Mouse (Mus musculus) limb, embryonic 11.5 days (tissue): Measurements from ENCODE around the gene Spout1. TPM values are rescaled to one million over a fixed set of nuclear protein-coding genes. Genes with fewer than 3 reads are reported as not detected.
"Not testable (repeated sequence)": the region's sequence is repeated elsewhere in the genome, so short reads cannot be mapped to it uniquely, and the experiment has no call there.

Source experiments
- ATAC-seq: fragments of 200-750 bp; cut with Nextera tagmentation; 2 replicates; pipeline ENCODE4 v1.8.0; 2017; ENCODE audit warnings: low read depth; ENCODE audit not compliant: insufficient number of reproducible peaks, low FRiP score, low TSS enrichment
- DNase-seq: peaks from one replicate; pipeline ENCODE4 v3.0.0-alpha.2; 2015; ENCODE audit warnings: low spot score
- H3K27ac ChIP-seq: fragments of 300-500 bp; sonication (generic); replicated peaks from 2 replicates; pipeline ENCODE4 v1.5.1; 2014; ENCODE audit warnings: low read depth, mild to moderate bottlenecking, low read length
- H3K27me3 ChIP-seq: fragments of 300-500 bp; sonication (generic); 2 replicates; pipeline ENCODE4 v1.6.1; 2014; ENCODE audit warnings: mild to moderate bottlenecking, low read length, mixed read lengths; ENCODE audit not compliant: control insufficient read depth, insufficient read depth
- H3K36me3 ChIP-seq: fragments of 300-500 bp; sonication (generic); 2 replicates; pipeline ENCODE4 v1.6.1; 2014; ENCODE audit warnings: mild to moderate bottlenecking, low read length, moderate library complexity, mixed read lengths; ENCODE audit not compliant: control insufficient read depth, insufficient read depth
- H3K4me1 ChIP-seq: fragments of 300-500 bp; sonication (generic); 2 replicates; pipeline ENCODE4 v1.6.1; 2014; ENCODE audit warnings: low read length, mixed read lengths; ENCODE audit not compliant: control insufficient read depth, insufficient read depth
- H3K4me2 ChIP-seq: fragments of 300-500 bp; sonication (generic); 2 replicates; pipeline ENCODE4 v1.6.1; 2014; ENCODE audit warnings: low read depth, mild to moderate bottlenecking, moderate library complexity; ENCODE audit not compliant: severe bottlenecking
- H3K4me3 ChIP-seq: fragments of 300-500 bp; sonication (generic); 2 replicates; pipeline ENCODE4 v1.5.1; 2014; ENCODE audit warnings: low read depth, low read length
- H3K9ac ChIP-seq: fragments of 300-500 bp; sonication (generic); 2 replicates; pipeline ENCODE4 v1.6.1; 2014; ENCODE audit warnings: mild to moderate bottlenecking, low read length
- H3K9me3 ChIP-seq: fragments of 300-500 bp; sonication (generic); 2 replicates; pipeline ENCODE4 v1.6.1; 2016; ENCODE audit warnings: low read length; ENCODE audit not compliant: control insufficient read depth
- WGBS: fragments of 180-500 bp; shearing (Covaris S2); extraction: QIAGEN DNeasy Blood & Tissue Kit; methylation state at CpG from one replicate; pipeline ENCODE4 v1.1.7; 2014; 5-methylcytosine and 5-hydroxymethylcytosine counted together
- polyA plus RNA-seq: library from polyadenylated mRNA; unstranded; fragments of >200 nt; fragmentation: Nextera tagmentation; extraction: Ambion mirVana; gene quantifications from 2 replicates; pipeline ENCODE4 v1.2.1, GENCODE M21; 2014

The Spout1 gene
- polyA plus RNA-seq, 1 experiment from 2014 or later, result 91.6 TPM

DNA sequence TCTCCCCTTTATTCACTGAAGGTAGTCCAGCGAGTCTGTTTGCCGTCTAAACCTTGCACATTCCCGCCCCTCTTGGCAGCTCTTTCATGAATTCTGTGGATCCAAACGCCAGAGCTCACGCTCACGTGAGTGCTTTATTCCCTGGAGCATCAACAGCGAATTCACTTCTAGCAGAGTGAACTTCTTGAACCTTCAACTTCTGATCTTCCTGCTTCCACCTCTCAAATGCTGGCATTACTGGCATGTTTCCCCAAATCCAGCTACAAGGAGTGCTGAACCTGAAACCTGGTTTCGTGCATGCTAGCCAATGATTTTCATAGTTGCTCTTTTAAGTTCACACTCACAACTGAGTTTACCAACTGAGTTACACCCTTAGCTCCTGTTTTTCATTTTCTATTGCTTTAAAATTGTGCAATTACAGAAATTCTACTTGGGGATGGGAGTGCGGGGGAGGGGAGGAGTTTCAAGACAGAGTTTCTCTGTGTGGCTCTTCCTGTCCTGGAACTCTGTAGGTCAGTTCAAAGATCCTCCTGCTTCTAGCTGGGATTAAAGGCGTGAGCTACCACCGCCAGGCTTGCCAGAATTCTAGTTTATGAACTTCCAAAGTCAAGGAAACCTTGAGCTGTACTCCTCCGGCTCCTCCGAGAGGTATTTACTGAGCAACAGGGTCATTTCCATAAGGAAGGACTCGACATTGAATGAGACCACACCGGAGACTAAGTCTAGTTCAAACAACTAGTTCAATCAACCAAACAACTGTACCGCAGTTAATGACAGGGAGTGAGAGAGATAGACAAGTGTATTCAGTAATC, 45.3 kb downstream of the Spout1 start:
- no peak for DNase-seq
- Histone ChIP-seq H3K4me2 (peak overlapping the region; percentile 92), H3K27me3 (no peaks in the 10 kb centered on the region), H3K9ac (peak overlapping the region; percentile 17; the same call in 1 of the 2 replicates), H3K4me1 (peaks cover 10% of the 10 kb centered on the region), H3K27ac (peak overlapping the region; percentile 26; the same call in 1 of the 2 replicates), H3K4me3 (peak overlapping the region; percentile 80), H3K36me3 (peaks cover 5% of the 10 kb centered on the region; the same call in 1 of the 2 replicates), H3K9me3 (no peaks in the 10 kb centered on the region)
- WGBS, result 31% methylated on average over 16 of the region's 16 CpGs
- ATAC-seq, result no peak

DNA sequence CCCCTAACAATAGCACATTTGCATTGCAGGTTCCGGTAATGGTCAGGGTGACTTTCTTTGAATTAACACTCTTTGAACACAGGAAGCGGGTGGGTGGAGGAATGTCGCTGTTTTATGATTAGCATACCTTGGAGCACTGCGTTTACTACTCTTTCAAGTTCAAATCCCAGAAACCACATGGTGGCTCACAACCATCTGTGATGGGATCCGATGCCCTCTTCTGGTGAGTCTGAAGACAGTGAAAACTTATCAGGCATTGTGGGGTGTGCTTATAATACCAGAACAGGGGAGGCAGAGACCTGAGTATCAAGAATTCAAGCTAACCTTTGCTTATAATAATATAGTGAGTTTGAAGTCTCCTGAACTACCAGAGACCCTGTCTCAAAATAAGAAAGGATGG, 47.0 kb downstream of the Spout1 start:
- H3K9me3 ChIP-seq, H3K36me3 ChIP-seq, H3K4me2 ChIP-seq, DNase-seq, H3K27ac ChIP-seq, H3K9ac ChIP-seq, H3K4me3 ChIP-seq, ATAC-seq, H3K27me3 ChIP-seq: not testable (repeated sequence)
- 54% methylated on average over 5 of the region's 5 CpGs for WGBS
- H3K4me1 ChIP-seq, result peaks cover 10% of the 10 kb centered on the region

- Histone ChIP-seq H3K27me3 (no peaks in the 10 kb centered on the region), H3K4me1 (peaks cover 10% of the 10 kb centered on the region), H3K9ac (no peak overlapping the region), H3K9me3 (no peaks in the 10 kb centered on the region), H3K4me2 (no peak overlapping the region), H3K36me3 (no peaks in the 10 kb centered on the region), H3K27ac (no peak overlapping the region), H3K4me3 (no peak overlapping the region)
- 89% methylated on average over 4 of the region's 4 CpGs for WGBS
- ATAC-seq, result no peak
- DNase-seq, result no peak
Observed at GRCm38 (mm10) chr2:30130156-30130555, 48.1 kb downstream of the Spout1 start.

DNA sequence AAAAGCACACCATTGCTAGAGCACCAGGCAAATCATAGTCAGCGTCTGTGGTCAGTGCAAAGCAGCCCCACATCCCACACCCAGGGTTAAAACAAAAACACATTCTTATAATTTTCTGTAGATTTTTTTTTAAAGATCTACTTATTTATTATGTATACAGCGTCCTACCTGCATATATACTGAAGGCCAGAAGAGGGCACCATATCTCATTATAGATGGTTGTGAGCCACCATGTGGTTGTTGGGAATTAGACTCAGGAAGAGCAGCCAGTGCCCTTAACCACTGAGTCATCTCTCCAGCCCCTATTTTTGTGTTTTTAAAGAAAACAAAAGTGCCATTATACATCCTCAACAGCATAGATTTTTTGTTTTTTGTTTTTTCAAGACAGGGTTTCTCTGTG, 49.5 kb downstream of the Spout1 start:
- no peaks in the 10 kb centered on the region for H3K27me3 ChIP-seq
- DNase-seq (no peak), ATAC-seq (no peak)
- H3K4me3 ChIP-seq, result no peak overlapping the region
- H3K36me3 ChIP-seq, result no peaks in the 10 kb centered on the region
- no peaks in the 10 kb centered on the region for H3K9me3 ChIP-seq
- H3K4me2 ChIP-seq, result no peak overlapping the region
- H3K4me1 ChIP-seq, result 0 out of 2 replicates have a peak, but pooled peaks cover 5% of the 10 kb centered on the region
- H3K27ac ChIP-seq, result no peak overlapping the region
- WGBS, result 38% methylated on average over 2 of the region's 2 CpGs
- no peak overlapping the region for H3K9ac ChIP-seq

DNA sequence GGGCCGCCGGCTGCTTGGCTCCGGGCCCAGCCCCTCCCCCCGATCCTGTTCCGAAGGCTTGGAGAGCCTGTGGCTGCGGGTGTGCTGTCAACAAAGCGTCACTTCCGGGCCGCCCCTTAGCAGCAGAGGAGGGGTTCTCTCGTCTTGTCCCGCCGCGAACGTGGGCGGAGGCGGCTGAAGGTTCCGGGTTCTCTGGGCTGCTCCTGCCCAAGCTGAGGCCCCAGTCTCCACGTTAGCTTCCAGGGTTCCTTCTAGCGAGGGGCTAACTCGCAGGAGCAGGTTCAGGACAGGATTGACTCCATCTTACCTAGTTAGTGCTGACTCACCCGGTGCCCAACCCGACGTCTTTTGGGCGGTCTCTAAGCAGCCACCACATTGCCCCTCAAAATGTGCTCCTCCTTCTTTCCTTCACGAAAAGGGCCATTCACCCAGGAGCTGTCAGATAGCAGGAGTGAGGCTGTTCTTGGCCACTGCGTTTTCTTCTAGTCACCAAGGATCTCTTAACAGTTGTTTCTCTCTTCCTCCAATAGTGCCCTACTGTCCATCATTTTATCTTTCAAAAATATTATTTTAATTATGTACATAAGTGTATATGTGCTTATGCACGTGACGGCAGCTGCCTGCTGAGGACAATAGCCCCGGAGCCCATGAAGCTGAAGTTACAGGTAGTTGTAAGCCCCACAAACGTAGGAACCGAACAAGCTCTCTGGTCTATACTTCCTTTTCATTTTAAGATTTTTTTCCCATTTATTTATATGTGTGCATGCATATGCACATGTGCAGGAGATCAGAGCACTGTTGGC, 53.6 kb downstream of the Spout1 start, which contains the start of gene Zer1:
Gene Zer1, minus strand, starts transcription at position 114 of the 803 bp plus-strand sequence.
- 12% methylated on average over 31 of the region's 31 CpGs for WGBS
- ATAC-seq, result peak; percentile 94
- H3K4me2 ChIP-seq, result peak within 1 kb of the TSS; percentile 86

DNA sequence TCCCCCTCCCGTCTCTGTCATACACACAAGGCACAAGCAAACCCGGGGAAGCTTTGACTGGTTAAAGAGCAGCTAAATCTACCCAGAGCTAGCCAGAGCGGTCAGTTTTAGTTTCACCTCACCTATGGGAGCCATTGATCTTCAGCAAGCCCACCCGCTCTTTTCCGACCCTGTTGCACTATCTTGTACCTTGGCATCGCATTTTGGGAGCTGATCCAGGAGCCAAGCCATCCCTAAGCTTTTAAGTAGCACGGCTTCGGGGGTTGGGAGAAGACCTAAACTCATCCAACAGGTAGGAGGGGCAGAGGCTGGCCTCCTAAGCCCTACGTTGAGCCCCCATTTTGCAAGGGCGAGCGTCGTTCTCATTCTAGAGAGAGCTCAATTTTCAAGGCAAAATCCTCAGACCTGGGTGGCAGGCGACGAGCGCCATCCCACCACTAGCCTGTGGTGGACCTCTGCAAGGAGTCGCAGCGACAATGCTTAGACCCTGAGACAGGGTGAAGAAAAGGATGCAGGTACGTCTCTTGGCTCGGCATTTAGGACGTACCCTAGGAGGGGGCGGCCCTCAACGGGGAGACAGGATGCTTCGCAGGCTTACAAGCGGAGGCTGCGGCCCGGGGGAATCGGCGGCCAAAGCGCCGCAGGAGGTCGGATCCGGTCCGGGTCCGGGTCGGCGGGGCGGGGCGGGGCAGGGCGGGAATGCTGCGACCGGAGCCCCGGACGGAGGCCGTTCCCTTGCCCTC, 54.4 kb downstream of the Spout1 start:
- 1% methylated on average over 34 of the region's 44 CpGs for WGBS
- Histone ChIP-seq H3K4me3 (peak overlapping the region; percentile 60), H3K9ac (peak overlapping the region; percentile 64), H3K27ac (0 out of 2 replicates have a peak overlapping the region, but pooled peaks have one; percentile 18), H3K9me3 (no peaks in the 10 kb centered on the region), H3K27me3 (no peaks in the 10 kb centered on the region), H3K36me3 (no peaks in the 10 kb centered on the region), H3K4me1 (peaks cover 6% of the 10 kb centered on the region), H3K4me2 (peak overlapping the region; percentile 86)
- DNase-seq (no peak), ATAC-seq (0 out of 2 replicates have a peak, but pooled peaks have one; percentile 55)

More for the DNA sequence above, 53.6 kb downstream of the Spout1 start, which contains the start of gene Zer1:
- Histone ChIP-seq H3K27ac (peak within 1 kb of the TSS; percentile 53; the same call in 1 of the 2 replicates), H3K4me1 (peaks cover 6% of the 10 kb centered on the region), H3K9ac (peak within 1 kb of the TSS; percentile 64), H3K9me3 (no peaks in the 10 kb centered on the region), H3K27me3 (no peaks in the 10 kb centered on the region), H3K36me3 (no peaks in the 10 kb centered on the region), H3K4me3 (peak within 1 kb of the TSS; percentile 60)
- peak; percentile 94 for DNase-seq
